Mouse (Mus musculus) forebrain, postnatal 0 days (tissue): ENCODE results near the gene Hmgb1. TPM values are rescaled to one million over a fixed set of nuclear protein-coding genes. Genes with fewer than 3 reads are reported as not detected.
A peak's percentile ranks its signal among the peaks of the same experiment; 100 is the strongest.

Experiments
- ATAC-seq: fragments of 200-750 bp; cut with Nextera tagmentation; 2 replicates; pipeline ENCODE4 v1.8.0; 2017; ENCODE audit warnings: mild to moderate bottlenecking, moderate library complexity
- DNase-seq: peaks from one replicate; pipeline ENCODE4 v3.0.0-alpha.2; 2015
- H3K27ac ChIP-seq: fragments of 300-500 bp; sonication (generic); 2 replicates; pipeline ENCODE4 v1.5.1; 2014; ENCODE audit warnings: low read depth, mild to moderate bottlenecking, antibody characterized with exemption, low read length, moderate library complexity, mixed read lengths
- H3K27me3 ChIP-seq: fragments of 300-500 bp; sonication (generic); 2 replicates; pipeline ENCODE4 v1.6.1; 2014; ENCODE audit warnings: mild to moderate bottlenecking, low read length, mixed read lengths; ENCODE audit not compliant: insufficient read depth
- H3K36me3 ChIP-seq: fragments of 300-500 bp; sonication (generic); 2 replicates; pipeline ENCODE4 v1.6.1; 2014; ENCODE audit warnings: mild to moderate bottlenecking, moderate library complexity; ENCODE audit not compliant: insufficient read depth
- H3K4me1 ChIP-seq: fragments of 300-500 bp; sonication (generic); 2 replicates; pipeline ENCODE4 v1.6.1; 2014; ENCODE audit warnings: antibody characterized with exemption; ENCODE audit not compliant: insufficient read depth
- H3K4me2 ChIP-seq: fragments of 300-500 bp; sonication (generic); 2 replicates; pipeline ENCODE4 v1.6.1; 2014; ENCODE audit warnings: low read depth, mild to moderate bottlenecking, moderate library complexity
- H3K4me3 ChIP-seq: fragments of 300-500 bp; sonication (generic); 2 replicates; pipeline ENCODE4 v1.5.1; 2014; ENCODE audit warnings: low read depth, low read length, mixed read lengths
- H3K9ac ChIP-seq: fragments of 300-500 bp; sonication (generic); 2 replicates; pipeline ENCODE4 v1.6.1; 2014; ENCODE audit warnings: mild to moderate bottlenecking
- H3K9me3 ChIP-seq: fragments of 300-500 bp; sonication (generic); 2 replicates; pipeline ENCODE4 v1.6.1; 2016; ENCODE audit warnings: low read length
- CTCF ChIP-seq: sonication (generic); IDR thresholded peaks from 2 replicates; pipeline ENCODE4 v1.5.1; 2016; ENCODE audit warnings: antibody characterized with exemption, control low read depth, low read depth
- WGBS: fragments of 180-500 bp; shearing (Covaris S2); extraction: QIAGEN DNeasy Blood & Tissue Kit; methylation state at CpG from one replicate; pipeline ENCODE4 v1.1.7; 2014; 5-methylcytosine and 5-hydroxymethylcytosine counted together
- polyA plus RNA-seq: library from polyadenylated mRNA; unstranded; fragments of >200 nt; fragmentation: Nextera tagmentation; extraction: Ambion mirVana; gene quantifications from 2 replicates; pipeline ENCODE4 v1.2.1, GENCODE M21; 2015
- total RNA-seq: library from RNA; depleted of rRNA; stranded (reverse); fragments of >200 nt; gene quantifications from 2 replicates; pipeline ENCODE4 v1.2.3, GENCODE M21; 2014

Gene Hmgb1
- total and polyA plus RNA-seq, 2 experiments from 2014 or later, result 446 to 892 TPM

DNA sequence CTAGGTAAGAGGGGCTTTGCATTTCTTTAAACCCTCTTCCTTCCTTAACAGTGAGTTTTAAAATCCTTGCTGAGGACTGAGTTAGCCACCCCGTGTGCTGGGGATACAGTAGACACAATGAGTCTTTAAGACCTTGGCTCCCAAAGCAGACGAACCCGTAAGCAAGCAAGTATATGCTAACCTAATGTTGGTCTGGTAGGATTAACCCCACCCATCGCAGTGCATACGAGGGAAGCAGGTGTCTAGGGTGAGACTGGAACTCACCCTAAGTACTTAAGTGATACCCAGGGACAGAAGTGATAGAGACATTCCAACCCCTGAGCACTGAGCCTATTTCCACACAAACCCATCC is 177.0 kb downstream of the Hmgb1 start:
- TF ChIP-seq CTCF, result no peak
- 55% methylated on average over 5 of the region's 5 CpGs for WGBS
- Histone ChIP-seq H3K36me3 (no peaks in the 10 kb centered on the region), H3K27me3 (no peaks in the 10 kb centered on the region), H3K4me1 (peaks cover 6% of the 10 kb centered on the region; the same call in 1 of the 2 replicates), H3K27ac (peak overlapping the region; percentile 31; the same call in 1 of the 2 replicates), H3K4me2 (0 out of 2 replicates have a peak overlapping the region, but pooled peaks have one; percentile 54), H3K4me3 (no peak overlapping the region), H3K9ac (peak overlapping the region; percentile 6; the same call in 1 of the 2 replicates), H3K9me3 (no peaks in the 10 kb centered on the region)
- DNase-seq, result no peak
- no peak for ATAC-seq

DNA sequence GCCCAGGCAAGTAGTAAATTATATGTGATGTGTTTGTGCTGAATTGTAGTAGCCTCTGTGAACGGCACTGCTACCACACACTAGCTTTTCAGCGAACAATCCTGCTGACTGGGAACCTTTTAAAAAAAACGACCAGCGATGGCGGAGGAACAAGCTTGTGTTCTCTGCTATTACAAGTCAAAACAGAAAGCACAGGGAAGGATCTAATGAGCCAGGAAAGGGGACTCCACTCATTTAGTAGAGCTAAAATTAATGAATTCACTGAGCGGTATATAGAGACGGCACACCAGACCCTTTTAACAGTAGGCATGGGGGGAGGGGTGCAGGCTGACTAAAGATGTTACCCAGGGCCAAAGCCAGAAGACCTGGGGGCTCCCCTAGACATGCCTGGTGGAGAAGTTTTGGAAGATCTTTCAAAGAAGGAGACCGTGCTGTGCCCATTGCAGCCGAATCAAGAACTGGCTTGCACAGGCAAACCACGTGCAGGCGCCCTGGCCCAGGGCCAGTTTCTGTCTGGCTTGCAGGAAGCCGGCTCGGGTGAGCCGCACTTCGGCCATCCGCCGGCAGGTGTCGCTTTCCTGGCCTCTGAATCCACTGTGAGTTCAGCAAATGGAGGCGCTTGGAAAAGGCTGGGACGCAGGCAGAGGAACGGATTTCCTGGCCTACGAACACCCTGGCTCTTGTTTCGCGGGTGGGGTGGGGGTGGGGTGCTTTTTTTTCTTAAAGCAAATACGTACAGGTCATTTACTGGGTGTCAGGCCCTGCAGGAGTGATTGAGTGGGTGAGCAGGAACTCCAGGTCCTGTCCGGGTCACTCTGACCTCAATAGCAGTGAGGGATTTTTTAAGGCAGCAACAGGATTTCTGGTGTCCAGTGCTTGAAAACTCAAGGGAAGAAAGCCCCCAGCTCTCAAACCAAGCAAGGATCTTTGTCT is 177.7 kb downstream of the Hmgb1 start:
- TF ChIP-seq CTCF, result peak; percentile 94
- H3K4me2 ChIP-seq, result peak overlapping the region; percentile 54
- peaks cover 6% of the 10 kb centered on the region; the same call in 1 of the 2 replicates for H3K4me1 ChIP-seq
- ATAC-seq (peak; percentile 90), DNase-seq (peak; percentile 99)
- peak overlapping the region; percentile 32 for H3K4me3 ChIP-seq
- H3K27me3 ChIP-seq, result no peaks in the 10 kb centered on the region
- peak overlapping the region; percentile 43 for H3K9ac ChIP-seq
- 3% methylated on average over 26 of the region's 26 CpGs for WGBS
- H3K36me3 ChIP-seq, result no peaks in the 10 kb centered on the region
- H3K9me3 ChIP-seq, result no peaks in the 10 kb centered on the region
- H3K27ac ChIP-seq, result peak overlapping the region; percentile 60; the same call in 1 of the 2 replicates

DNA sequence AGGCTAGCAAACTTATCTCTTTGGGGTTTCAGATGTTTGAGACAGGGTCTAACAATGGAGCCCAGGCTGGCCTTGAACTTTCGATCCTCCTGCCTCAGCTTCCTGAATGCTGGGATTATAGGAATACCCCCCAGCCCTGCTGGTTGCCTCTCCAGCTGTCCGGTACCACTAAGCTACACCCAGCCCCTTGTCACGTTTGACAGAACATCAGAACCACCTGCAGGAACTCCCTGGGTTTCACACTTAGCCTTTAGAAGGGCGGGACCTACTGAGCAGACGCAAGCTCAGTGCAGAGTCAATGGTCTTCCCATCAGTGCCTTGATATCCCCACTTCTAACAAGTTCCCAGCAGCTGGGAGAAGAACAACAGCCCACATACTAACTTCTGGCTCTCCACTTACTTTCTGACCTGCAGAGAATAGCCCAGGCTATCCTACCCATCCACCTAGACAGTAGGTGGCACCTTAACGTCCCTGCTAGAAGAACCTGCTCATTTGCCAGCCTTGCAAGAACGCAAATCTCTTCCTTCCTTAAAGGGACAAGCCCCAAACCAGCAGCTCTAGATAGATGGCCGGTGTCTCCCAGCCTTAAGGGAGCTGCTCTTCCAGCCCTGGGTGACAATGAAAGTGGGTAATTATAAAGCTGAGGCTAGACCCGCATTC is 178.5 kb downstream of the Hmgb1 start:
- ATAC-seq, result peak; percentile 14

DNA sequence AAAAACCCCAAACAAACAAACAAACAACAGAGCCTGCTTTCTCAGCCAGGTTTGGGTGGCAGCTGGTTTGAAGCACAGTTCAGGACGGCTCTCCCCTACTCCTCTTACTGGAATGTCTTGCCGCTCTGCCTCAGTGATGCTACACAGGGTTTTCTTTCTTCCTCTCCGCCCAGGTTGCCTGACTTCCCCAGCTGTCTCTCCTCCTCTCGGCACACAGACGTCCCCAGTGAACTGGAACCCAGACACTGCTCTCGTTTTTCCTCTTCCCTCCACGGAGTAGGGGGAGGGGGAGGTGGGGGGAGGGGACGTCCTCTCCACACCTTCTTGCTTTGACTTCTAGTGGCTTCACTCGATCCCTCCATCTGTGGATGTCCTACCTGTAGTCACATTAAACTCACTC is 179.2 kb downstream of the Hmgb1 start:
- no peaks in the 10 kb centered on the region for H3K9me3 ChIP-seq
- no peak overlapping the region for H3K4me3 ChIP-seq
- DNase-seq (no peak), ATAC-seq (no peak)
- H3K36me3 ChIP-seq, result no peaks in the 10 kb centered on the region
- no peak overlapping the region for H3K9ac ChIP-seq
- H3K4me2 ChIP-seq, result no peak overlapping the region
- H3K27me3 ChIP-seq, result no peaks in the 10 kb centered on the region
- H3K27ac ChIP-seq, result no peak overlapping the region
- TF ChIP-seq CTCF, result no peak
- WGBS, result 35% methylated on average over 9 of the region's 9 CpGs
- H3K4me1 ChIP-seq, result peaks cover 6% of the 10 kb centered on the region; the same call in 1 of the 2 replicates

More for the DNA sequence above, 178.5 kb downstream of the Hmgb1 start:
- H3K27me3 ChIP-seq, result no peaks in the 10 kb centered on the region
- 55% methylated on average over 9 of the region's 9 CpGs for WGBS
- peaks cover 6% of the 10 kb centered on the region; the same call in 1 of the 2 replicates for H3K4me1 ChIP-seq
- DNase-seq, result no peak
- H3K27ac ChIP-seq, result peak overlapping the region; percentile 60; the same call in 1 of the 2 replicates
- no peaks in the 10 kb centered on the region for H3K36me3 ChIP-seq
- H3K4me3 ChIP-seq, result peak overlapping the region; percentile 32
- no peak for TF ChIP-seq CTCF
- peak overlapping the region; percentile 43; the same call in 1 of the 2 replicates for H3K9ac ChIP-seq
- no peaks in the 10 kb centered on the region for H3K9me3 ChIP-seq
- peak overlapping the region; percentile 54 for H3K4me2 ChIP-seq

DNA sequence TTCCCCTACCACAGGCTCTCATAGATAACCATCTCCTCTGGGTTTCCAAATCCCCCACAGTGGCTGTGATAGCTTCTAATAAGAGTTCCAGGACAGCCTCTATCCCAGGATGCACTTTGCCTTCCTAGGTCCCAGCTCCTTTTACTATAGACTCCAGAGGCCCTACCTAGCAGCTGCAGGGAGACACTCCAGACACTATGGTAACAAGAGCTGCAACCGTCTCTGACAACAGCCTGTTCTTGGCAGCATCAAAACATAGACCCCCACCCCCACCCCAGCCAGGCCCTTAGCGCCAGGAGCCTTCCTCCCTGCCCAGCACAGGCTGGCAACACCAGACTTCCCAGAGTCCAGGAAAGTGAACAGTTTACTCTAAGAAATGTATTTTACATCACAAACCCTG is 181.2 kb downstream of the Hmgb1 start:
- Histone ChIP-seq H3K4me3 (no peak overlapping the region), H3K27me3 (no peaks in the 10 kb centered on the region), H3K4me1 (peaks cover 6% of the 10 kb centered on the region; the same call in 1 of the 2 replicates), H3K4me2 (no peak overlapping the region), H3K9me3 (no peaks in the 10 kb centered on the region), H3K36me3 (no peaks in the 10 kb centered on the region), H3K27ac (no peak overlapping the region), H3K9ac (no peak overlapping the region)
- DNase-seq (no peak), ATAC-seq (no peak)
- 31% methylated on average over 2 of the region's 2 CpGs for WGBS
- no peak for TF ChIP-seq CTCF

DNA sequence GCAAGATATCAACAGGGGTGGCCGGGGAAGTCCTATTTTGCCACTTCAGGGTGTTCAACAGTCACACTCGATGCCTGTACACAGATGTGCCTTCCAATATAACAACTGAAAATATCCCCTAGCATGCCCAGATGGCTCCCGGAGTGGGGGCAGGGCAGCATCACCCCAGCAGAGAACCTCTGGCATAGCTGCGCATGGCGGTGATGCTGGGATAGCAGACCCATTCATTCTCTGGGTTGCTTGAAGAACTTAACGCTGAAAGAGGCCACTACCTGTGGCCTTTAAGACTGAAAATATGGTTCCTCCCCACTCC is 181.5 kb downstream of the Hmgb1 start:
- no peak for TF ChIP-seq CTCF
- no peak overlapping the region for H3K27ac ChIP-seq
- H3K9me3 ChIP-seq, result no peaks in the 10 kb centered on the region
- WGBS, result 72% methylated on average over 6 of the region's 6 CpGs
- no peak overlapping the region for H3K4me2 ChIP-seq
- H3K9ac ChIP-seq, result no peak overlapping the region
- H3K36me3 ChIP-seq, result no peaks in the 10 kb centered on the region
- no peak for DNase-seq
- no peak for ATAC-seq
- H3K4me3 ChIP-seq, result no peak overlapping the region
- peaks cover 6% of the 10 kb centered on the region; the same call in 1 of the 2 replicates for H3K4me1 ChIP-seq
- H3K27me3 ChIP-seq, result no peaks in the 10 kb centered on the region
